Mouse (Mus musculus) heart, embryonic 14.5 days (tissue): ENCODE measurements around the gene Sh3pxd2a. TPM values are rescaled to one million over a fixed set of nuclear protein-coding genes. Genes with fewer than 3 reads are reported as not detected.

Source experiments
- ATAC-seq: fragments of 200-750 bp; cut with Nextera tagmentation; 2 replicates; pipeline ENCODE4 v1.8.0; 2017; ENCODE audit warnings: low read depth, moderate TSS enrichment; ENCODE audit not compliant: insufficient number of reproducible peaks, insufficient read depth, low FRiP score
- H3K27ac ChIP-seq, 2 experiments: fragments of 200-500 bp in 1 of 2; fragments of 300-500 bp in 1 of 2; sonication (generic) in 1 of 2; replicated peaks in 1 of 2; 2 replicates each; pipeline ENCODE4 v1.5.1; 2012 to 2014; ENCODE audit warnings: low read depth in 2 of 2, low read length in 2 of 2, control low read depth in 1 of 2, mild to moderate bottlenecking in 1 of 2, mixed read lengths in 1 of 2; ENCODE audit not compliant: control insufficient read depth in 1 of 2, insufficient read depth in 1 of 2
- H3K27me3 ChIP-seq: fragments of 300-500 bp; sonication (generic); 2 replicates; pipeline ENCODE4 v1.6.1; 2014; ENCODE audit warnings: mild to moderate bottlenecking, low read length, control low read depth; ENCODE audit not compliant: control insufficient read depth, insufficient read depth
- H3K36me3 ChIP-seq: fragments of 300-500 bp; sonication (generic); 2 replicates; pipeline ENCODE4 v1.6.1; 2014; ENCODE audit warnings: mild to moderate bottlenecking, control low read depth, low read length, mixed read lengths; ENCODE audit not compliant: control insufficient read depth, insufficient read depth
- H3K4me1 ChIP-seq, 2 experiments: fragments of 200-500 bp in 1 of 2; fragments of 300-500 bp in 1 of 2; sonication (generic) in 1 of 2; 2 replicates each; pipeline ENCODE4 v1.6.1; 2012 to 2014; ENCODE audit warnings: low read length in 2 of 2, control low read depth in 1 of 2, mixed read lengths in 1 of 2; ENCODE audit not compliant: control insufficient read depth in 2 of 2, insufficient read depth in 2 of 2
- H3K4me2 ChIP-seq: fragments of 300-500 bp; sonication (generic); 2 replicates; pipeline ENCODE4 v1.6.1; 2014; ENCODE audit warnings: mild to moderate bottlenecking, low read length
- H3K4me3 ChIP-seq, 2 experiments: fragments of 200-500 bp in 1 of 2; fragments of 300-500 bp in 1 of 2; sonication (generic) in 1 of 2; 2 replicates each; pipeline ENCODE4 v1.5.1; 2012 to 2014; ENCODE audit warnings: low read length in 2 of 2, mild to moderate bottlenecking in 2 of 2, control low read depth in 1 of 2, low read depth in 1 of 2, moderate library complexity in 1 of 2; ENCODE audit not compliant: control insufficient read depth in 1 of 2, insufficient read depth in 1 of 2
- H3K9ac ChIP-seq: fragments of 300-500 bp; sonication (generic); 2 replicates; pipeline ENCODE4 v1.6.1; 2014; ENCODE audit warnings: mild to moderate bottlenecking, low read length
- H3K9me3 ChIP-seq: fragments of 300-500 bp; sonication (generic); 2 replicates; pipeline ENCODE4 v1.6.1; 2016; ENCODE audit warnings: low read length, control low read depth; ENCODE audit not compliant: control insufficient read depth
- WGBS: fragments of 180-500 bp; shearing (Covaris S2); extraction: QIAGEN DNeasy Blood & Tissue Kit; methylation state at CpG from one replicate; pipeline ENCODE4 v1.1.7; 2014; 5-methylcytosine and 5-hydroxymethylcytosine counted together
- polyA plus RNA-seq: library from polyadenylated mRNA; unstranded; fragments of >200 nt; fragmentation: Nextera tagmentation; extraction: Ambion mirVana; gene quantifications from 2 replicates; pipeline ENCODE4 v1.2.1, GENCODE M21; 2014

Sh3pxd2a gene
- polyA plus RNA-seq, 1 experiment from 2014 or later: 9.7 TPM

GRCm38 (mm10) chr19:47330743-47331227 lies 133.4 kb downstream of the Sh3pxd2a start:
- H3K4me2 ChIP-seq: peak overlapping the region; percentile 52

GRCm38 (mm10) chr19:47329102-47329501 lies 135.1 kb downstream of the Sh3pxd2a start:
- Histone ChIP-seq H3K9ac (peak overlapping the region; percentile 25; the same call in 1 of the 2 replicates), H3K27ac (no peak overlapping the region), H3K4me2 (no peak overlapping the region), H3K36me3 (no peaks in the 10 kb centered on the region), H3K9me3 (no peaks in the 10 kb centered on the region), H3K4me1 (peaks cover 24 to 42% of the 10 kb centered on the region in 2 experiments), H3K27me3 (no peaks in the 10 kb centered on the region), H3K4me3 (no peak overlapping the region)
- 100% methylated on average over 1 of the region's 1 CpGs for whole genome bisulfite sequencing
- ATAC-seq: no peak

More at GRCm38 (mm10) chr19:47330743-47331227, 133.4 kb downstream of the Sh3pxd2a start:
- H3K9ac ChIP-seq: peak overlapping the region; percentile 67
- no peaks in the 10 kb centered on the region for H3K27me3 ChIP-seq
- peak; percentile 85 for ATAC-seq
- H3K9me3 ChIP-seq: no peaks in the 10 kb centered on the region
- H3K4me3 ChIP-seq: no peak overlapping the region
- peak overlapping the region; percentile 75 to 85 for H3K27ac ChIP-seq
- peaks cover 36 to 47% of the 10 kb centered on the region in 2 experiments for H3K4me1 ChIP-seq
- 4% methylated on average over 10 of the region's 10 CpGs for WGBS
- no peaks in the 10 kb centered on the region for H3K36me3 ChIP-seq

GRCm38 (mm10) chr19:47327896-47328882 lies 136.0 kb downstream of the Sh3pxd2a start:
- no peaks in the 10 kb centered on the region for H3K36me3 ChIP-seq
- peaks cover 26 to 33% of the 10 kb centered on the region in 2 experiments for H3K4me1 ChIP-seq
- no peak overlapping the region for H3K4me3 ChIP-seq
- peak overlapping the region; percentile 25; the same call in 1 of the 2 replicates for H3K9ac ChIP-seq
- H3K27ac ChIP-seq: no peak overlapping the region
- no peak overlapping the region for H3K4me2 ChIP-seq
- H3K27me3 ChIP-seq: no peaks in the 10 kb centered on the region
- ATAC-seq: no peak
- no peaks in the 10 kb centered on the region for H3K9me3 ChIP-seq
- 47% methylated on average over 11 of the region's 11 CpGs for WGBS

GRCm38 (mm10) chr19:47325881-47326280 lies 138.3 kb downstream of the Sh3pxd2a start:
- no peaks in the 10 kb centered on the region for H3K36me3 ChIP-seq
- peaks cover 34 to 38% of the 10 kb centered on the region in 2 experiments for H3K4me1 ChIP-seq
- no peaks in the 10 kb centered on the region for H3K27me3 ChIP-seq
- no peak overlapping the region; the same call in 1 of the 2 replicates for H3K9ac ChIP-seq
- no peaks in the 10 kb centered on the region for H3K9me3 ChIP-seq
- H3K4me2 ChIP-seq: no peak overlapping the region
- WGBS: 54% methylated on average over 5 of the region's 5 CpGs
- ATAC-seq: no peak
- peak overlapping the region in 1 of 2 experiments; percentile 42; a peak in 1 of 4 replicates for H3K27ac ChIP-seq
- H3K4me3 ChIP-seq: no peak overlapping the region

GRCm38 (mm10) chr19:47323096-47323849 lies 140.9 kb downstream of the Sh3pxd2a start:
- no peak overlapping the region for H3K27ac ChIP-seq
- peaks cover 47 to 51% of the 10 kb centered on the region in 2 experiments for H3K4me1 ChIP-seq

GRCm38 (mm10) chr19:47320331-47320668 lies 143.9 kb downstream of the Sh3pxd2a start:
- no peaks in the 10 kb centered on the region for H3K36me3 ChIP-seq
- H3K27ac ChIP-seq: peak overlapping the region; percentile 67 to 68
- peak overlapping the region; percentile 57; the same call in 1 of the 2 replicates for H3K9ac ChIP-seq
- 14% methylated on average over 8 of the region's 8 CpGs for WGBS
- ATAC-seq: 0 out of 2 replicates have a peak, but pooled peaks have one; percentile 31
- peak overlapping the region; percentile 36 for H3K4me2 ChIP-seq
- peaks cover 66% of the 10 kb centered on the region in 2 experiments for H3K4me1 ChIP-seq
- no peaks in the 10 kb centered on the region for H3K9me3 ChIP-seq
- H3K4me3 ChIP-seq: peak overlapping the region; percentile 12 to 23; a peak in 3 of 4 replicates
- H3K27me3 ChIP-seq: no peaks in the 10 kb centered on the region

More at GRCm38 (mm10) chr19:47323096-47323849, 140.9 kb downstream of the Sh3pxd2a start:
- Histone ChIP-seq H3K4me3 (no peak overlapping the region), H3K36me3 (no peaks in the 10 kb centered on the region), H3K9ac (no peak overlapping the region), H3K4me2 (no peak overlapping the region), H3K9me3 (no peaks in the 10 kb centered on the region), H3K27me3 (no peaks in the 10 kb centered on the region)
- no peak for ATAC-seq
- 80% methylated on average over 11 of the region's 11 CpGs for WGBS
